Mouse (Mus musculus) stomach, embryonic 15.5 days (tissue): ENCODE data around the gene 2210016F16Rik. TPM values are rescaled to one million over a fixed set of nuclear protein-coding genes. Genes with fewer than 3 reads are reported as not detected.
A peak's percentile ranks its signal among the peaks of the same experiment; 100 is the strongest.
"Not testable (repeated sequence)": the region's sequence is repeated elsewhere in the genome, so short reads cannot be mapped to it uniquely, and the experiment has no call there.

Experiments
- ATAC-seq: fragments of 200-750 bp; cut with Nextera tagmentation; 2 replicates; pipeline ENCODE4 v1.8.0; 2017; ENCODE audit warnings: low read depth, moderate number of reproducible peaks, moderate TSS enrichment; ENCODE audit not compliant: insufficient read depth, low FRiP score
- H3K27ac ChIP-seq: fragments of 300-500 bp; sonication (generic); 2 replicates; pipeline ENCODE4 v1.5.1; 2015; ENCODE audit warnings: mild to moderate bottlenecking, inconsistent platforms
- H3K27me3 ChIP-seq: fragments of 300-500 bp; sonication (generic); replicated peaks from 2 replicates; pipeline ENCODE4 v1.6.1; 2015; ENCODE audit warnings: inconsistent platforms
- H3K36me3 ChIP-seq: fragments of 300-500 bp; sonication (generic); 2 replicates; pipeline ENCODE4 v1.6.1; 2015; ENCODE audit warnings: inconsistent platforms
- H3K4me1 ChIP-seq: fragments of 300-500 bp; sonication (generic); 2 replicates; pipeline ENCODE4 v1.6.1; 2015; ENCODE audit warnings: inconsistent platforms
- H3K4me2 ChIP-seq: fragments of 300-500 bp; sonication (generic); 2 replicates; pipeline ENCODE4 v1.6.1; 2015; ENCODE audit warnings: mild to moderate bottlenecking, inconsistent platforms
- H3K4me3 ChIP-seq: fragments of 300-500 bp; sonication (generic); replicated peaks from 2 replicates; pipeline ENCODE4 v1.5.1; 2015; ENCODE audit warnings: inconsistent platforms
- H3K9ac ChIP-seq: fragments of 300-500 bp; sonication (generic); 2 replicates; pipeline ENCODE4 v1.6.1; 2015; ENCODE audit warnings: inconsistent platforms
- H3K9me3 ChIP-seq: fragments of 300-500 bp; sonication (generic); 2 replicates; pipeline ENCODE4 v1.6.1; 2016; ENCODE audit warnings: inconsistent platforms
- WGBS: fragments of 180-500 bp; shearing (Covaris S2); methylation state at CpG from one replicate; pipeline ENCODE4 v1.1.7; 2015; 5-methylcytosine and 5-hydroxymethylcytosine counted together
- polyA plus RNA-seq: library from polyadenylated mRNA; unstranded; fragments of >200 nt; fragmentation: Nextera tagmentation; extraction: Ambion mirVana; gene quantifications from 2 replicates; pipeline ENCODE4 v1.2.1, GENCODE M21; 2015

Gene 2210016F16Rik
- polyA plus RNA-seq, result 34.6 and 35.0 TPM in 2 replicates

GRCm38 (mm10) chr13:58384779-58385546 lies at the start of gene 2210016F16Rik:
Gene 2210016F16Rik, minus strand, starts transcription at chr13:58385225.
- H3K4me2 ChIP-seq, result peak within 1 kb of the TSS; percentile 93
- WGBS, result 2% methylated on average over 80 of the region's 80 CpGs
- peaks cover 6% of the 10 kb centered on the region; the same call in 1 of the 2 replicates for H3K9me3 ChIP-seq
- H3K27ac ChIP-seq, result no peak within 1 kb of the TSS
- peak within 1 kb of the TSS; percentile 72 for H3K4me3 ChIP-seq
- H3K4me1 ChIP-seq, result 0 out of 2 replicates have a peak, but pooled peaks cover 3% of the 10 kb centered on the region
- ATAC-seq, result peak; percentile 67
- peak within 1 kb of the TSS; percentile 63 for H3K9ac ChIP-seq
- peaks cover 25% of the 10 kb centered on the region for H3K36me3 ChIP-seq
- no peaks in the 10 kb centered on the region for H3K27me3 ChIP-seq

DNA sequence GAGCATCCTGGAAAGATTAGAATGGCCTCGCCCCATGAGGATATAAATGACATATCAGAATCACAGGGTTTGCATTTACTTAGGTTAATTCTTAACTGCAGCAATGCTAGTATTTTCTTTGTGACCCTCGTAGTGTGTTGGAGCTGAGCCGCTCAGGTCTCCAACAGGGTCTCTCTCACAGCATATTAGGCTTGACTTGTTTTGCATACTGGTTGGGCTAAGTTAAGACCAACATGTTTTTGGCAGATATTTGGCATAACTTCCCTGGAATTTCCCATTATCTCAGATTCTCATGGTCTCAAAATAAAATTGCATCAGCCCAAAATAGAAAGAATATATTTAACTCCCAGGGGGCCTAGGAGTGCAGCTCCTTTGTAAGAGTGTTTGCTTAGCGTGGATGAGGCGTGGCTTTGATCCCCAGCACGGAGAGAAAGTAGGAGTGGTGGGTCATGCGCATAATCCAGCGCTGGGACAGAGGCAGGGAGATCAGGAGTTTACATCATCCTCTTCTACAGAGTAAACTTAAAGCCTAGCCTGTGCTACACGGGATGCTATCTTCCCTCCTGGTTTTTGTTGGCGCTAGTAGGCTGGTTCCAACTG lies 38.1 kb upstream of the 2210016F16Rik start:
- Histone ChIP-seq H3K4me3 (no peak overlapping the region), H3K27me3 (no peaks in the 10 kb centered on the region), H3K36me3 (no peaks in the 10 kb centered on the region), H3K9me3 (no peaks in the 10 kb centered on the region), H3K4me1 (no peaks in the 10 kb centered on the region), H3K27ac (no peak overlapping the region), H3K4me2 (no peak overlapping the region), H3K9ac (no peak overlapping the region)
- 46% methylated on average over 10 of the region's 10 CpGs for WGBS
- ATAC-seq, result peak; percentile 39; the same call in 1 of the 2 replicates

DNA sequence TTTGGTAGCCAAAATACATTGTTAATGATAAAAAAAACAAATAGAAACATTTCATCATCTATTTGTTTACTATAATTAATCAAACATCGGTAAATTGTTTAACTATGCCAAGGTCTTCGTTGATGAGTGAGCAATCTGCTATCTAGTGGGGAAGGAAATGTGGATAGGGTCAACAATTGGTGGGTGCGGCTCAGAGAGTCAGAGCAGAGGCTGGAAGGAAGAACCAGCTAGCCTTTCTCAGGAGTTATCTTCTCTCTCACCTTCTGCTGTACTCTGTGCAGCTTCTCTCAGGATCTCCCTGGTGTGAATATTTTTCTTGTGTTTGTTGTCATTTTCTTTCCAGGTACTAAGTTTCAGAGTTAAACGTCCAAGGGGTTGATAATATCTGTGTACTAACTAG lies 37.2 kb upstream of the 2210016F16Rik start:
- Histone ChIP-seq H3K9ac (no peak overlapping the region), H3K4me2 (no peak overlapping the region), H3K4me1 (no peaks in the 10 kb centered on the region), H3K27ac (no peak overlapping the region), H3K9me3 (no peaks in the 10 kb centered on the region), H3K4me3 (no peak overlapping the region), H3K27me3 (no peaks in the 10 kb centered on the region), H3K36me3 (no peaks in the 10 kb centered on the region)
- 65% methylated on average over 4 of the region's 4 CpGs for WGBS
- ATAC-seq, result no peak

DNA sequence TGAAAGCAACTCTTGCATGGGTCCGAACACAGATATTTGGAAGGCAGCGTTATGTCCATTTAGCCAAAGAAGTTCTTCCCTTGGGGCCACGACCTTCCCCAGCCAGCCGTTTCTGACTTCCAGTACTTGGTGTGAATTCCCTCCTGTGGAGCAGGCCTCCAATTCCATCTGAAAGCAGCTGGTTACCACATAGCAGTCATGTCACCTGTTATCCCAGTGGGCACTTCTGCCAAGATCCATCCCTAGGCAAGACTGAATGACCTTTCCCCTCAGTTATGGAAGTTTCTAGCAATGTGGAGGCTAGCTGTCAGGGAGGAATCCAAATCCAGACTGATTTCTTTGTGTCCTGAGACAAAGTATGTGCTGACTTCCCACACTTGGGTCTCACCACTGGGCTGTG lies 36.0 kb upstream of the 2210016F16Rik start:
- Histone ChIP-seq H3K4me3 (no peak overlapping the region), H3K27ac (no peak overlapping the region), H3K9ac (no peak overlapping the region), H3K9me3 (no peaks in the 10 kb centered on the region), H3K27me3 (no peaks in the 10 kb centered on the region), H3K4me2 (no peak overlapping the region), H3K4me1 (no peaks in the 10 kb centered on the region), H3K36me3 (no peaks in the 10 kb centered on the region)
- no peak for ATAC-seq
- WGBS, result 82% methylated on average over 4 of the region's 4 CpGs

- Histone ChIP-seq H3K9me3 (no peaks in the 10 kb centered on the region), H3K27ac (no peak overlapping the region), H3K4me2 (no peak overlapping the region), H3K9ac (no peak overlapping the region), H3K27me3 (no peaks in the 10 kb centered on the region), H3K36me3 (no peaks in the 10 kb centered on the region), H3K4me3 (no peak overlapping the region), H3K4me1 (no peaks in the 10 kb centered on the region)
- 94% methylated on average over 1 of the region's 1 CpGs for WGBS
- no peak for ATAC-seq
Measured at GRCm38 (mm10) chr13:58419266-58419665, 34.2 kb upstream of the 2210016F16Rik start.

DNA sequence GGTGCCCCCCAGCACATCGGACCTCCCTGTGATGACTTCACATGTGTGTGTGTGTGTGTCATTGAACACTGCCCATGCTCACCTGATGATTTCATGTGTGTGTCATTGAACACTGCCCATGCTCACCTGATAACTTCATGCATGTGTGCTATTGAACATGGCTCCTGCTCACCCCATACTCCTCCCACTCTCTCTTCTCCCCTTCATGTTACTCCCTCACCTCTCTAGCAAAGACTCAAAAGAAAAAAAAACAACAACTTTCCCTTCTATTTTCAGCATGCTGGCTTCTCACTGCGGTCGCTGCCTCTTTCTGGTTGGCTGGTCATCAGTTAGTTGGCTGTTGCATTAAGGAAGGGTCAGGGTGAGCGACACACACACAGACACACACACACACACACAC lies 33.6 kb upstream of the 2210016F16Rik start:
- ATAC-seq, result no peak
- Histone ChIP-seq H3K4me2 (no peak overlapping the region), H3K4me1 (no peaks in the 10 kb centered on the region), H3K4me3 (no peak overlapping the region), H3K9me3 (no peaks in the 10 kb centered on the region), H3K27me3 (no peaks in the 10 kb centered on the region), H3K36me3 (no peaks in the 10 kb centered on the region), H3K9ac (no peak overlapping the region), H3K27ac (no peak overlapping the region)
- WGBS, result 77% methylated on average over 4 of the region's 4 CpGs

DNA sequence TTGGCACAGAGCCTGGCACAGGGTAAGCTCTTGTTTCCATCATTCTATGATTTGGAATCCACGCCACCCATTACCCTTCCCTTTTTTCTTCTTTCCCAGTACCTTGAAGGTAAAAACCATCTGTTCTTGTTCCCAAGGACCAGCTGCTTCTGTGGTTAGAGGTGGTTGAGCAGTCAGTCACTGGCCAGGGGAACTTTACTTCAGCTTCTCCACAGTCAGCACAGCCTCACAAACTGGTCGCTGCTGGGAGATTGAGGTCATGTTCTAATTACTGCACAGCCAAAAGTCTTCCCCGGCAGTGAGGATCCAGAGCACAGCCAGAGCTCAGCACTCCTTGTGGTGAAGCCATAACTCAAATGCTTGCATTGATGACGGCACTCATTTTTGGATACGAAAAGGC lies 30.8 kb upstream of the 2210016F16Rik start:
- H3K9ac ChIP-seq, result no peak overlapping the region
- no peak overlapping the region for H3K4me2 ChIP-seq
- no peaks in the 10 kb centered on the region for H3K4me1 ChIP-seq
- no peak overlapping the region for H3K4me3 ChIP-seq
- H3K27me3 ChIP-seq, result no peaks in the 10 kb centered on the region
- H3K27ac ChIP-seq, result no peak overlapping the region; the same call in 1 of the 2 replicates
- 64% methylated on average over 5 of the region's 5 CpGs for WGBS
- no peak for ATAC-seq
- no peaks in the 10 kb centered on the region for H3K36me3 ChIP-seq
- no peaks in the 10 kb centered on the region for H3K9me3 ChIP-seq

GRCm38 (mm10) chr13:58415374-58415773 lies 30.3 kb upstream of the 2210016F16Rik start:
- ATAC-seq, result no peak
- Histone ChIP-seq H3K36me3 (no peaks in the 10 kb centered on the region), H3K4me1 (no peaks in the 10 kb centered on the region), H3K4me2 (no peak overlapping the region), H3K27ac (no peak overlapping the region), H3K27me3 (no peaks in the 10 kb centered on the region), H3K9ac (no peak overlapping the region), H3K4me3 (no peak overlapping the region), H3K9me3 (no peaks in the 10 kb centered on the region)
- 53% methylated on average over 6 of the region's 6 CpGs for WGBS

- Histone ChIP-seq H3K9ac (no peak overlapping the region), H3K27me3 (no peaks in the 10 kb centered on the region), H3K4me2 (no peak overlapping the region), H3K4me3 (no peak overlapping the region), H3K9me3 (no peaks in the 10 kb centered on the region), H3K4me1 (no peaks in the 10 kb centered on the region), H3K36me3 (no peaks in the 10 kb centered on the region), H3K27ac (no peak overlapping the region)
- ATAC-seq, result no peak
- 92% methylated on average over 4 of the region's 4 CpGs for WGBS
Measured at GRCm38 (mm10) chr13:58411073-58411472, 26.0 kb upstream of the 2210016F16Rik start.

- H3K4me1 ChIP-seq, H3K9me3 ChIP-seq, H3K27me3 ChIP-seq, ATAC-seq, H3K36me3 ChIP-seq: not testable (repeated sequence)
- H3K4me3 ChIP-seq, result peak within 1 kb of the TSS; percentile 98
- H3K27ac ChIP-seq, result peak within 1 kb of the TSS; percentile 98
- WGBS, result 6% methylated on average over 17 of the region's 17 CpGs
- H3K4me2 ChIP-seq, result peak within 1 kb of the TSS; percentile 51
- H3K9ac ChIP-seq, result peak within 1 kb of the TSS; percentile 100
Measured at GRCm38 (mm10) chr13:58403243-58403642, 18.2 kb upstream of the 2210016F16Rik start, which contains the start of gene Hnrnpk. Gene Hnrnpk, minus strand, starts transcription at chr13:58403343.

GRCm38 (mm10) chr13:58402744-58403110 lies 17.7 kb upstream of the 2210016F16Rik start:
- Histone ChIP-seq H3K4me1 (peaks cover 3% of the 10 kb centered on the region; the same call in 1 of the 2 replicates), H3K9ac (peak overlapping the region; percentile 59), H3K27me3 (no peaks in the 10 kb centered on the region), H3K9me3 (no peaks in the 10 kb centered on the region), H3K4me3 (peak overlapping the region; percentile 98), H3K27ac (peak overlapping the region; percentile 98), H3K4me2 (peak overlapping the region; percentile 51), H3K36me3 (peaks cover 2% of the 10 kb centered on the region)
- WGBS, result 0% methylated on average over 47 of the region's 48 CpGs
- ATAC-seq, result peak; percentile 69

DNA sequence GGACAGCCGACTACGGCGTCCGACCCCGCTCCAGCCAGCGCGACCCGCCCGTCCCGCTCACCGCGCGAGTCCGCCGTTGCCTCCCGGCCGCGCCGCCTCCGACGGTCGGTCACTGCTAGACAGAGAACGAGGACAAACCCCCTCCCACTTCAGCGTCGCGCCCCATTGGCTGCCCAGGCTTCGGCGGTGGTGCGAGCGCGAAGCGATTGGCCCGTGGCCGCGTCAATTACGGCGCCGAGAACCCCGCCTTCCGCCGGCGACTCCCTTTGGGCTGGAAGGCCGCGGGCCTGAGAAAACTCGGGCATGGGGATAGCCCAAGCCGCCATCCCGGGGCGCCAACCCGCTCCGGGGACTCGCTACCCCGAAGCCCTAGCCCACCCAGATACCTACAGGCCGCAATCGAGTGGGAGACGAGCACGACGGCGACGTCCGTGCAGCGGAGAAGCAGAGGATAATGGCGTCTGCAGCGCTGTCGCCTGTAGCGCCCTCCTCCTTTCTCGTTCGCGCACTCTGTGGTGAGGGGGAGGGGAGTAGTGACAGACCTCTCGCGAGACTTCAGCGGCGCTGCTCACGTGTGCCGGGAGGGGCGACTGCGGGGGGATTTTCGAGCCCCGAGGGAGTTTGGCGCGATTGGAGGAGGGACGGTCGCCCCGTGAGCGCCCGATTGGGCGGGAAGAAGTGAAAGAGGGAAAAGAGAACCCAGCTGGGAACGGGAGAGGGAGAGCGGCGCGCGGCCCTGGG lies 17.1 kb upstream of the 2210016F16Rik start, which contains the start of gene Rmi1:
Gene Rmi1 (plus strand): TSS at position 246 of the 741 bp plus-strand sequence.
- Histone ChIP-seq H3K9ac (peak within 1 kb of the TSS; percentile 100), H3K9me3 (no peaks in the 10 kb centered on the region), H3K27ac (peak within 1 kb of the TSS; percentile 98), H3K36me3 (peaks cover 7% of the 10 kb centered on the region), H3K4me3 (peak within 1 kb of the TSS; percentile 98), H3K27me3 (no peaks in the 10 kb centered on the region), H3K4me2 (peak within 1 kb of the TSS; percentile 66), H3K4me1 (peaks cover 3% of the 10 kb centered on the region; the same call in 1 of the 2 replicates)
- WGBS, result 0% methylated on average over 87 of the region's 91 CpGs
- ATAC-seq, result peak; percentile 94
